Mouse (Mus musculus) limb, embryonic 15.5 days (tissue): ENCODE measurements at regions not wholly inside any gene's neighbourhood (a gene's known extent, or its start where the extent isn't known, plus 50 kb on each side); places are given as distances from the start of the nearest gene placed in this dataset.

Experiments used
- ATAC-seq: fragments of 200-750 bp; cut with Nextera tagmentation; 2 replicates; pipeline ENCODE4 v1.8.0; 2017; ENCODE audit warnings: low read depth, moderate TSS enrichment; ENCODE audit not compliant: insufficient number of reproducible peaks, low FRiP score, low TSS enrichment
- H3K27ac ChIP-seq: fragments of 300-500 bp; sonication (generic); 2 replicates; pipeline ENCODE4 v1.5.1; 2015; ENCODE audit warnings: moderate library complexity, mild to moderate bottlenecking, inconsistent platforms
- H3K27me3 ChIP-seq: fragments of 300-500 bp; sonication (generic); 2 replicates; pipeline ENCODE4 v1.6.1; 2015; ENCODE audit warnings: inconsistent platforms
- H3K36me3 ChIP-seq: fragments of 300-500 bp; sonication (generic); 2 replicates; pipeline ENCODE4 v1.6.1; 2015; ENCODE audit warnings: inconsistent platforms
- H3K4me1 ChIP-seq: fragments of 300-500 bp; sonication (generic); 2 replicates; pipeline ENCODE4 v1.6.1; 2015; ENCODE audit warnings: inconsistent platforms
- H3K4me2 ChIP-seq: fragments of 300-500 bp; sonication (generic); 2 replicates; pipeline ENCODE4 v1.6.1; 2015; ENCODE audit warnings: mild to moderate bottlenecking, inconsistent platforms
- H3K4me3 ChIP-seq: fragments of 300-500 bp; sonication (generic); 2 replicates; pipeline ENCODE4 v1.5.1; 2015; ENCODE audit warnings: mild to moderate bottlenecking, inconsistent platforms
- H3K9ac ChIP-seq: fragments of 300-500 bp; sonication (generic); 2 replicates; pipeline ENCODE4 v1.6.1; 2015; ENCODE audit warnings: inconsistent platforms
- H3K9me3 ChIP-seq: fragments of 300-500 bp; sonication (generic); 2 replicates; pipeline ENCODE4 v1.6.1; 2016; ENCODE audit warnings: inconsistent platforms
- WGBS: fragments of 180-500 bp; shearing (Covaris S2); methylation state at CpG from one replicate; pipeline ENCODE4 v1.1.7; 2015; 5-methylcytosine and 5-hydroxymethylcytosine counted together

DNA sequence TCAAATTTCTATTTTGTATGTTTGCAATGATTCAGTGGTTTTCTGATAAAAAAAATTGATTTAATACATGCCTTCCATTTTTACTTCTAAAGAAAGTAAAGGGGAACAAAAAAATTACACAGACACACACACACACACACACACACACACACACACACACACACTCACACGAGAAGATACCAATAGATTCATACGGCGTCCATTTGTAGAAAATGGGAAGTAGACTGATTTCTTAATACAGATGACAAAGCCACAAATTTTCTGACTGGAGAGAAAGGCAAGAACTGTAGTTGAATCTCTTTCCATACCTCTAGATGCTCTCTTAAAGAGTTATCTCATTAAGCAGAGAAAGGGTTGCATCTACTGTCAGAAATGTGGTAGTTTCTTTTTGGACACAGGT lies 424.9 kb upstream of the Dcn start:
- Histone ChIP-seq H3K9ac (no peak overlapping the region), H3K27me3 (no peaks in the 10 kb centered on the region), H3K36me3 (no peaks in the 10 kb centered on the region), H3K4me1 (no peaks in the 10 kb centered on the region), H3K4me2 (no peak overlapping the region), H3K9me3 (no peaks in the 10 kb centered on the region), H3K27ac (no peak overlapping the region), H3K4me3 (no peak overlapping the region)
- WGBS = 97% methylated on average over 3 of the region's 3 CpGs
- ATAC-seq = no peak

DNA sequence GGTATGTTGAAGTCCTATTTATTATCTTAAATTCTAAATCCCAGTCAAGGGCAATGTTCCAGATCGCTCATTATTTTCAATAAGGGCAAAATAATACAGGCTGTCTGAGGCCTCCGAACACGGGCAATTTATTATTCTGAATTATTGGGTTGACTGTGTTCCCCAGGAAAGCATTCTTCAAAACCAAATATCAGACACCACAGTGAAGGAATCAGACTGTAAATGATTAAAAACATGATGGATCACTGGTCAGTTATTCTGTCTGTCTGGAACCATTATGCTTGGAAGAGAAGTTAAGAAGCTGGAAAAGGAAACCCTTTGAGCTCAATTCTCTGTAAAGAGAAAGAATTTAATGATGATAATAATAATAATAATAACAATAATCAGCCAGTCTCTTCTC lies 417.4 kb upstream of the Dcn start:
- H3K4me3 ChIP-seq = no peak overlapping the region
- no peak for ATAC-seq
- H3K27ac ChIP-seq = no peak overlapping the region
- whole genome bisulfite sequencing = 60% methylated on average over 3 of the region's 3 CpGs
- H3K36me3 ChIP-seq = no peaks in the 10 kb centered on the region
- H3K4me1 ChIP-seq = no peaks in the 10 kb centered on the region
- no peaks in the 10 kb centered on the region for H3K27me3 ChIP-seq
- no peaks in the 10 kb centered on the region for H3K9me3 ChIP-seq
- H3K4me2 ChIP-seq = no peak overlapping the region
- no peak overlapping the region for H3K9ac ChIP-seq

DNA sequence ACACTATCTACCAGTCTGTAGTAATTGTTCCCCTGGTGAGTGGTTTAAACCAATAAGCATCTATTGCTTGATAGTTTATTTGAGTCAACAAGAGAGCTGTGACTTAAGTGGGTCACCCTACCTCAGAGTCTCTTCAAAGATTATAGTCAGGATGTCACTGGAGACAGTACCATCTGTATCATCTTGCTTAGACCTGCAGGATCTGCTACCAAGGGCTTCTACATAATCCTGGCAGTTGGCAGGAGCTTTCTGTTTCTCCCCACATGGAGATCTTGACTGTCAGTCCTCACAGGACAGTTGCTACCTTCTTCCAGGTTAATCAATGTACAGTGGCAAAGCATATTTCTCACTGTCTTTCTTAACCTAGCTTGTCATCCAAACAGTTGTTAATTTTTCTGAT lies 414.9 kb upstream of the Dcn start:
- H3K9ac ChIP-seq = no peak overlapping the region
- no peaks in the 10 kb centered on the region for H3K27me3 ChIP-seq
- H3K4me2 ChIP-seq = no peak overlapping the region
- no peak for ATAC-seq
- H3K4me1 ChIP-seq = no peaks in the 10 kb centered on the region
- no peaks in the 10 kb centered on the region for H3K9me3 ChIP-seq
- no peak overlapping the region for H3K27ac ChIP-seq
- H3K4me3 ChIP-seq = no peak overlapping the region
- no peaks in the 10 kb centered on the region for H3K36me3 ChIP-seq

DNA sequence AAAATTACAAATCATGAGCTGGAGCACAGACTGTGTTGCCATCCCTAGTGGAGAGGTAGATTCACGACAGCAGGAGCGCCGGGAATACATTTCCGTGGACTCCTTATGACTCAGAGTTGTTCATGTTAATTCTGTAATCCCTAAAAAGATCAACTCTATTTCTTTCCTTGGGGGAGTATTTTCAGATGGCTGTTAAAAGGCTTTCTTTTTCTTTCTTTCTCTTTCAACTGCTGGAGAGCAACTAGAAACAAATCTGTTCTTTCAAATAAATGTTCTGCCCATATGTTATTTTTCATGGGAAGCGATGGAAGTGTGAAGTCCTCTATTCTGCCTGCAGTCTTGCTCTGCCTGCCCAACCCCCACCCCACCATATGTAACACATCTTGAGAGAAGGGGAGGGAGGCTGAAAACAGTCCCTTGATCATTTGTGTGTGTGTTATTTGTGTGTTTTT lies 401.4 kb upstream of the Dcn start:
- peaks cover 7% of the 10 kb centered on the region; the same call in 1 of the 2 replicates for H3K4me1 ChIP-seq
- 49% methylated on average over 5 of the region's 5 CpGs for WGBS
- H3K9me3 ChIP-seq = no peaks in the 10 kb centered on the region
- H3K36me3 ChIP-seq = no peaks in the 10 kb centered on the region
- no peak overlapping the region for H3K9ac ChIP-seq
- no peaks in the 10 kb centered on the region for H3K27me3 ChIP-seq
- H3K27ac ChIP-seq = no peak overlapping the region; the same call in 1 of the 2 replicates
- no peak for ATAC-seq
- H3K4me3 ChIP-seq = no peak overlapping the region
- no peak overlapping the region for H3K4me2 ChIP-seq

DNA sequence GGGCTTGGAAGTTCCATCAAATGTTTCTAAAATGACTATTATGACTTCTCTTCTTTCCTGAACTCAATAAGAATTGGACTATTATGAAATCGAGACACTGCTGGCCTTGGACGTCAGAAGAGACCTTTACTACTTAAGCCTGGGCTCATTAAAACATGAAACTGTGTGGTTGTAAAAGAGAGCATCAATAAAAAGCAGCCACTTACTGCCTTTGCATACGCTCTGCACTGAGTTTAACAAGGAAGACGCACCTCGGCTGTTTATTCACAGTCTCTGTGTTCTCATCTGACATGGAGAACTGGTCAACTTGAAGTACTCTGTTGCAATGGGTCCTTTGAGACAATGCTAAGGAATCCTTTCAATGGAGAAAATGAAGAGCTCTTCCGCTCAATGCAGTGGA lies 399.8 kb upstream of the Dcn start:
- H3K4me2 ChIP-seq = no peak overlapping the region
- ATAC-seq = no peak
- H3K9ac ChIP-seq = no peak overlapping the region
- no peak overlapping the region for H3K27ac ChIP-seq
- H3K4me3 ChIP-seq = no peak overlapping the region
- no peaks in the 10 kb centered on the region for H3K27me3 ChIP-seq
- H3K4me1 ChIP-seq = peaks cover 7% of the 10 kb centered on the region; the same call in 1 of the 2 replicates
- H3K9me3 ChIP-seq = no peaks in the 10 kb centered on the region
- H3K36me3 ChIP-seq = no peaks in the 10 kb centered on the region
- WGBS = 32% methylated on average over 6 of the region's 6 CpGs

DNA sequence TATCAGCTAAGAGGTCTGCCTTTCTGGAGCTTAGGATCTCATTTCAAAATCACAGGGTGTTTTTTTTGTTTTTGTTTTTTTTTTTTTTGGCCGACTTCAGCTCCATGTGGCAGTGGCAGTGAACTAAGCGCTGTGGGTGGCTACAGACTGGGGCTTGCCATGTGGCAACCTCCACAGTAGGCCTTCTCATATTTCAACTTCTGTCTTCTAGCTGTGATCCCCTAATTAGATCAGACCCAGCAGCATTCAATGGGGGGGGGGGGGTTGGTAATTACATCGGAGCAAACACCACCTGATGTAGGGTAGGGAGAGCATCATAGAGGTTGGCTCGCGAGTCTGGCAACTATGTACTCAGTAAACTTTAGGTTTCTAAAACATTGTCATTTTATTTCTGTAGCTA lies 392.1 kb upstream of the Dcn start:
- no peak for ATAC-seq
- WGBS = 40% methylated on average over 5 of the region's 5 CpGs

DNA sequence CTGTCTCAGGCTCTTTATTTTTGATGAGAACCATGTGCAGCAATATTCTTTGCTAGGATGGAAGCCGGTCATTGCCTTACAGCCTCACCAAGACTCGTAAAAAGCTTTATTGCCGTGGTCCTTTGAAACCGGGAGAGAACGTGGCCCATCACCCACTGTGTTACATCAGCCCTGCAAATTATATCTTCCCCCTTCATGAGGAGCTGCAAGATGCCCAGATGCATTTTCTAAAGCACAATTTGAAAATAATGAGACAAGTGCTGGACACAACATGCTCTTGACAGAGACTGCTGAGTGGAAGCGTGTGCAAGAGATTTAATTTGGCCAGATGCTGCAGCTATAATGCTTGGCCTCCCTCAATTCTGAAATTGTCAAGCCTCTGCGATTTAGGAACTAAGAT lies 389.2 kb upstream of the Dcn start:
- Histone ChIP-seq H3K4me1 (peaks cover 4% of the 10 kb centered on the region; the same call in 1 of the 2 replicates), H3K9me3 (no peaks in the 10 kb centered on the region), H3K9ac (no peak overlapping the region), H3K27me3 (no peaks in the 10 kb centered on the region), H3K4me3 (no peak overlapping the region), H3K27ac (no peak overlapping the region), H3K36me3 (no peaks in the 10 kb centered on the region), H3K4me2 (no peak overlapping the region)
- ATAC-seq = no peak
- WGBS = 28% methylated on average over 7 of the region's 7 CpGs

More for the DNA sequence above, 392.1 kb upstream of the Dcn start:
- no peaks in the 10 kb centered on the region for H3K9me3 ChIP-seq
- peaks cover 4% of the 10 kb centered on the region; the same call in 1 of the 2 replicates for H3K4me1 ChIP-seq
- no peak overlapping the region for H3K4me3 ChIP-seq
- no peak overlapping the region for H3K4me2 ChIP-seq
- no peaks in the 10 kb centered on the region for H3K27me3 ChIP-seq
- no peak overlapping the region for H3K27ac ChIP-seq
- H3K36me3 ChIP-seq = no peaks in the 10 kb centered on the region
- no peak overlapping the region for H3K9ac ChIP-seq

DNA sequence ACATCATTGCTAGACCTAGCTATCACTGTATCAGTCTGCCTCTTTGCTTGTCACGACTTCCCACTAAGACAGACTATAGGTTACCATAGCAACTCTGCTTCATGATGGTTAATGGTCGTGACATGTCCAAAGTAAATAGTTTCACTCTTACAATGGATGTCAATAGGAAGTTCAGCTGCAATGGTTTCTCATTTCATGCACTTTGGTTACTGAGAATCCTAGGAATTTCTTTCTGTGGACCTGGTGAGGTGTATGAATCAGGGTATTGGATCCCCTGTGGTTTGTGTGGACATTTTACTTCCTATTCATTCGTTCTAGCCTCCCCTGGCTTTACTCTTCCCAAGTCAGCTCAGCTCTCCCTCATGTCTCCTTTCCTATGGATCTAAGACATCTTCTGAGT lies 385.5 kb upstream of the Dcn start:
- no peaks in the 10 kb centered on the region for H3K9me3 ChIP-seq
- no peak for ATAC-seq
- H3K36me3 ChIP-seq = no peaks in the 10 kb centered on the region
- H3K4me2 ChIP-seq = no peak overlapping the region
- no peak overlapping the region for H3K9ac ChIP-seq
- peaks cover 4% of the 10 kb centered on the region; the same call in 1 of the 2 replicates for H3K4me1 ChIP-seq
- H3K27ac ChIP-seq = no peak overlapping the region
- H3K4me3 ChIP-seq = no peak overlapping the region
- no peaks in the 10 kb centered on the region for H3K27me3 ChIP-seq
- 57% methylated on average over 3 of the region's 3 CpGs for WGBS

DNA sequence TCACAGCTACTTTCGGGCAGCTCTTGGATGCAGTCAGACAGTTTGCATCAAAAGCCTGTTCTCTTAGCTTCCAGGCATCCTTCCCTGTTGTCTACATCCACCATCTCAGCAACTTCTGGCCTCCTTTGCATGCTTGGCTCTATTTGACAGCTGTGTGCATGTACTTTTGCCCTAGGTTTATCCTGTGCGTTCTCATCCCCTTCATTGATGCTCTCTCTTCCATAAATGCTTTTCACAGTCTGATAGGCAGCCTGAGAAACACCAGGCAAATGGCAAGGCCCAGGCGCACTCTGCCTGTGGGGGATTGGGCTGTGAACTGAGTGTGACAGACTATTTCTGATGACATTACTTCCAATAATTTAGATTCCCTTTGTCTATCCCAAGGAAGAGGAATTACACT lies 364.9 kb upstream of the Dcn start:
- no peak for ATAC-seq
- no peak overlapping the region for H3K9ac ChIP-seq

DNA sequence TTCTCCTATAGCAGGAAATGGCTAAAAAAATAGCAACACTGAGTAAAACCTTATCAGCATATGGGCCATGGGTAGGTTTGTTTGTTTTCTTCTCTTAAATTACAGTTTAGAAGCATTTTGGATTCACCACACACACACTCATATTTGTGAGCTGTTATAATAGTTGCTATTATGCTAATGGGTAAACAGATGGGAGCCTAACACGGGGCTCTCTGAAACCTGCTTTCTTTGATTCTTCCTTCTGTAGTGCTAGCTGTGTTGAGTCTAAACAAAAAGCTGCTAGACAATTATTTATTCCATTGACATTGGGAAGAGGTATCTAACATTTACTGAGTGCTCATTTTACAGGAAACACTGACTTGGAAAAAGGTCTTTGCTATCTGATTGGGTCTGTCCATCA lies 356.7 kb upstream of the Dcn start:
- WGBS = 79% methylated on average over 1 of the region's 1 CpGs
- H3K27me3 ChIP-seq = no peaks in the 10 kb centered on the region
- no peak overlapping the region for H3K27ac ChIP-seq
- H3K4me2 ChIP-seq = no peak overlapping the region
- no peaks in the 10 kb centered on the region for H3K9me3 ChIP-seq
- H3K4me3 ChIP-seq = no peak overlapping the region
- no peaks in the 10 kb centered on the region for H3K4me1 ChIP-seq
- ATAC-seq = no peak
- H3K9ac ChIP-seq = no peak overlapping the region
- H3K36me3 ChIP-seq = no peaks in the 10 kb centered on the region

More for the DNA sequence above, 364.9 kb upstream of the Dcn start:
- 82% methylated on average over 3 of the region's 3 CpGs for WGBS
- Histone ChIP-seq H3K36me3 (no peaks in the 10 kb centered on the region), H3K4me2 (no peak overlapping the region), H3K27ac (no peak overlapping the region), H3K4me3 (no peak overlapping the region), H3K4me1 (no peaks in the 10 kb centered on the region), H3K9me3 (no peaks in the 10 kb centered on the region), H3K27me3 (no peaks in the 10 kb centered on the region)

DNA sequence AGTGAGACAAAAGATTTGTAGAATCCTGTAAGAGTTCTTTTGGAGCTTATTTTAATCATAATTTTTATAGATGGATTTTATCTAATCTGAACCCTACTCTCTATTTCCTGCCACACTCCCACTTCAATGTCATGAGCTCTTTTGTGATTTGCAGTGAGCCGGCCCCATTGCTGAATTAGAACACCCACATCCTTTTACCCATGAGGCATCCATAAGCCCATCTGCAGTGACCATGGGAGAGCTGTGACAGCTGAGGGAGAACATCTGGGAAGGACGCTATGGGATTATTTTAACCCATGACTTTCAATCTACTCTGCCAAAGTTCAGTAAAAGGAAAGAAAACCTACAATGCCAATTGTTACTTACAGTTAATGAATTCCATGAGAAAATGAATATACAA lies 337.8 kb upstream of the Dcn start:
- no peak overlapping the region for H3K27ac ChIP-seq

DNA sequence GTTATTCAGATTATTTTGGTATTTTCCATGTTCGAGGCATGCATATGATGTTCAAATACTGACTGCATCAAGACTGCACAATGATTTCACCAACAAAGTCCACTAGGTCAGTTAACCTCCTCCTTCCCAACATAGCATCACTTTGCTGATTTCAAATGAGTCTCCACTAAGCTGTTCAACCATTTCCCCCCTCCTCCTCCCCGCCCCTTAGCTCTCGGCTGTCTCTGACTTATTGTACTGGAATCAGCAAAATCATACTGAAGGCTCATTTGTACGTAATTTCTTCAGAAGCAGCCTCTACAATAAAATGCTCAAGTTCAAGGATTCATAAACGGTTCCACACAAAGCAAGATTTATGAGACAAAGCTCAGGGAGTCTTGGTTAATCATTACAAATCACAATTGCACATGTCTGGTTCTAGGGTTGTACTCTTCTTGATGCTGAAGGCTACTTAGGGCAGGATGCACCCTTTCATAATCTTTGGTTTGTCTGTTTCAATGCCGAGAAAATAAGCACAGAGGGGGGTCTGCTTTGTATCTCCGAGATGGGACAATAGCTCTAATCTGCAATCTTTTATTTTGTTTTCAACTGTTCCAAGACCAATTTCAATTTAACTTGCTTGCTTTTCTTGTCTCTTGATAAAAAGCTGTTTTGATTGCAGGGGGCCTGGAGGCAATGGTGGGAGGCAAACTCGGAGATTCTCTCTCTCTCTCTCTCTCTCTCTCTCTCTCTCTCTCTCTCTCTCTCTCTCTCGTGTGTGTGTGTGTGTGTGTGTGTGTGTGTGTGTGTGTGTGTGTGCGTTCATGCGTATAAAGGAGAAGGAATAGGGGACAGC lies 320.6 kb upstream of the Dcn start:
- 63% methylated on average over 10 of the region's 11 CpGs for WGBS
- no peak overlapping the region for H3K4me2 ChIP-seq
- ATAC-seq = no peak
- H3K9me3 ChIP-seq = no peaks in the 10 kb centered on the region
- H3K36me3 ChIP-seq = no peaks in the 10 kb centered on the region
- no peak overlapping the region for H3K9ac ChIP-seq
- H3K4me1 ChIP-seq = no peaks in the 10 kb centered on the region
- H3K27me3 ChIP-seq = no peaks in the 10 kb centered on the region
- no peak overlapping the region for H3K27ac ChIP-seq
- no peak overlapping the region for H3K4me3 ChIP-seq

More for the DNA sequence above, 337.8 kb upstream of the Dcn start:
- WGBS = 67% methylated on average over 2 of the region's 2 CpGs
- Histone ChIP-seq H3K4me2 (no peak overlapping the region), H3K9me3 (no peaks in the 10 kb centered on the region), H3K4me3 (no peak overlapping the region), H3K4me1 (no peaks in the 10 kb centered on the region), H3K36me3 (no peaks in the 10 kb centered on the region), H3K9ac (no peak overlapping the region), H3K27me3 (no peaks in the 10 kb centered on the region)
- no peak for ATAC-seq

DNA sequence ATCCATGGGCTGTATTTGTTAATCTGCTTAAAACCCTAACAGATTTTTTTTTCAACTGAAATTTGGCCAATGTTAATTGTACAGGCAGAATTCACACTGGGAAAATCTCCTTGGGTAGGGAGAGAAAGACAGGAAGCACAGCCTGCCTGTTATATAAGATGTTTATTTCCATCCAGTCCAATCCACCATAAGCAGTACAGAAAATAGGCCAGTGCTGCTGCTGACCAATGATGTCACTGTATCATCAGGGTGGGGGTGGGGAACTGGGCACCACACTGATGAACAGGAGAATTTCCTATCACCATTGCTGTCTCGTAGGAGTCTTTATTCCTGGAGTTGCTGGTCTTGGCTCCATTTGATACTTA lies 320.0 kb upstream of the Dcn start:
- H3K9ac ChIP-seq = no peak overlapping the region
- no peaks in the 10 kb centered on the region for H3K27me3 ChIP-seq
- no peaks in the 10 kb centered on the region for H3K4me1 ChIP-seq
- H3K36me3 ChIP-seq = no peaks in the 10 kb centered on the region
- ATAC-seq = no peak
- WGBS = 83% methylated on average over 1 of the region's 1 CpGs
- no peak overlapping the region for H3K27ac ChIP-seq
- H3K4me2 ChIP-seq = no peak overlapping the region
- no peaks in the 10 kb centered on the region for H3K9me3 ChIP-seq
- H3K4me3 ChIP-seq = no peak overlapping the region
